Mouse (Mus musculus): Measurements from ENCODE around the gene Rapsn. TPM values are rescaled to one million over a fixed set of nuclear protein-coding genes. Genes with fewer than 3 reads are reported as not detected.

Gene Rapsn
- total RNA-seq (2023): 0.86 TPM

DNA sequence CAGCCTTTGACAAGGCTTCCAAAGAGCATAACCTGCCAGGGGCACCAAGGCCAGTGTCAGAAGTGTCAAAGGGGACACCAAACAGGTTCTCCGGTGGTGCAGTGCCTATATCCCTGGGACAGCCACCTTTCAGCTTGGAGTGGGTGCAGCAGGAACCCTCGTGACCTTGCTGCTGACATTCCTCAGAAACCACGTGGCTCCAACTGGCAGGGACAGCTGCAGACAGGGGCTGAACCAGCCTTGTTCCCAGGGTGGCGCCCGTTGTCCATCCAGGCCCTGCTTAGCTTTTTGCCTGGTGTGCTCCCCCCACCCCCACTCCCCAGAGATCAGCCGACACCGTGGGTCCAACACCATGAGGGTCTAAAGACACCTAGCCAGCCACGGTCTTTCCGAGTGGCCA, at the start of gene Rapsn:
Rapsn (plus strand) TSS at position 236 of the 400 bp plus-strand sequence.

DNA sequence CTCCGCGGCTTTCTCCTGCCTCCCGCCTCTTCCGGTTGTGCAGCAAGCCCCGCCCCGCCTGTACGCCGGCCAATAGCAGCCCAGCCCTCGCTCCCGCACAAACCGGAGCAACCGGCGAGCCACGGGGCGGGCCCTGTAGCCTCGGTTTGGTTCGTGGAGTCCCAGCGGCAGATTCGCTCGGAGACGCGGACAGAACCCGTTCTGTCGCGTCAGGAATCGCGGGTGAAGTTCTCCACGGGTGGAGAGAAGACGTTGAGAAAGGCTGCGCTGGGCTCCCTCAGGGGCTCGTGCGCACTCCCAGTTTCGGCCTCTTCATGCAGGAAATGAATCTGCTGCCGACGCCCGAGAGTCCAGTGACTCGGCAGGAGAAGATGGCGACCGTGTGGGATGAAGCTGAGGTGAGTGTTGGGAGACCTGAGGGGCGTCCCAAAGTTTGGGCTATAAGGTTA, 18.5 kb downstream of the Rapsn start, which contains the start of gene Psmc3:
Psmc3 (plus strand) TSS at position 76 of the 449 bp plus-strand sequence.

DNA sequence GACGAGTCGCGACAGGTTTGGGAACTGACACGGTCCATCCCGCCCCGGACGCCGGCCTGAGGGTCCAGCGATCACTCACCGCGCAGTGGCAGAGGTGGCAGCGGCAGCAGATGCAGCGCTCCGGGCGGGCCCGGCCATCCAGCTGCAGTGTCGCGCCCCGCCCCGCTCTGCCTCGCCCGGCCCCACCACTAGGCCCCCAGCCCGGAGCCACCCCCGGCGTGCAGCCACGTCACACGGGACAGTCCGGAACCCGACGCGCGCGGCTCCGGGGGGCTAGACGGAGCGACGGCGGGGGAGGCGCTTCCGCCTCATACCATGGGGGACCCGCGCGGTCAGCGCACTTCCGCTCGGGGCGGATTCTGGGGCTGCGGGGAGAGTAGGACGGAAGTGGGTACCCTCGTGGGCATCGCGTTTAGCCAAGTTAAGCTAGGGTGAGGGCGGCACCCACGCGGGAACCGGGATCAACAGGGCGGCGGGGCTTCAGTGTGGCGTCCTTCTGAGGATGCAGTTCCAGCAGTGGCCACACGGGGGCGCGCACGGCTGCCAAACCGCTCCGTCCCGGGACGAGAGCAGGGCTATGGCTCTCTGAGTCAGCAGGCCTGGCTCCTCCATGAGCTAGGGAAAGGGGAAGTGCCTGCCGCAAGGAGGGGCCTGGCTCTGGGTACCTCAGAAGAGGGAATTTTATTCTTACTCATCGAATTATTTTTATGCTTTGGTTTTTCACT, 34.8 kb downstream of the Rapsn start, which contains the start of gene Slc39a13:
Slc39a13 (minus strand) TSS at position 342 of the 725 bp plus-strand sequence.

DNA sequence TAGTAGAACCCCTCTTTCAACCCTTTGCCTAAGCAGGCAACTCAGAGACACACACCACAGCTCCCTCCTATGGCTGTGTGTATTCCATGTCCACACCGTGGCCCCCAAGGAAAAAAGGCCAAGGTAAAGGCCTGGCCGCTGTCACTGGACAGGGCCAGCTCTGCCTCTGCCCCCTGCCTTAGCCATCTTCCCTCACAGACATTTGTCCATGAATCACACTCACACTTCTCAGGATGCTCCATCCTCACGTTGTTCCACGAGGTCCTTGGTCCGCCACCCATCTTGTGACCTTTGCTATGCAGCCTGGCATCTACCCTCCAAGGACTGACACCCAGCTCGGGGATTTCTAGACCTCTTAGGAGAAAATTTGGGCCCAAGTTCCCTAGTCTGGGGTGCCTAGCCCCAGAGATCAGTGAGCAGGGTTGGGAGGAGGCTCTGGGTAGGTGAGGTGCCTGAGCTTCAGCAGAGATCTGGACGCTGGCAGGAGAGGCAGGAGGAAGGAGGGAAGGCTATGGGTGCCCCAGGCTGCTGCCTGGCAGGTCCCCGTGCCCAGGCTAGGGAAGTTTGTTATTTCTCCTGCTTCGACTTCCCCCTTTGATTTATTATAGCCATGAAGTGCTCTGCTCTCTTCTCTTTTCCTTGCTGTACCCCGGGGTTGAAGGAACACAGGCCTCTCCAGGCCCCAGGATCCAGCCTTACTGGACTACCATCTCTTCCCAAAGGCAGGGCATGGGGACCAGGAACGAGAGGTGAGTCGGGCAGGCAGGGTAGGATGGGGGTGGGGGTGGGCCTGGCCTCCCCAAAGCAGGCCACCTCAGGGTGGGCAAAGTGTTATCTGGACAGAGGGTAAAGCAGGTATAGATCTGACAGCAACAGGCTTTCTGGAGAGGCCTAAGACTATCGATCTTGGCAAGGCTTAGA, 46.6 kb downstream of the Rapsn start, which contains the start of gene Spi1:
Spi1 (plus strand) TSS at position 616 of the 921 bp plus-strand sequence.

Other genes starting within 250 kb of the Rapsn start
- gene Mtch2, start 188.5 kb upstream of the Rapsn start, total RNA-seq (2023): 76.2 TPM
- not detected for gene C1qtnf4, start 149.8 kb upstream of the Rapsn start, total RNA-seq (2023)
- 28.3 TPM for gene Kbtbd4, start 130.9 kb upstream of the Rapsn start, total RNA-seq (2023)
- 132 TPM for gene Ndufs3, start 130.8 kb upstream of the Rapsn start, total RNA-seq (2023)
- 89.8 TPM for gene Celf1, start 95.2 kb upstream of the Rapsn start, total RNA-seq (2023)
- 113 TPM for gene Psmc3, start 18.4 kb downstream of the Rapsn start, total RNA-seq (2023)
- gene Slc39a13, start 34.8 kb downstream of the Rapsn start, total RNA-seq (2023): 17.9 TPM
- 8.5 TPM for gene Spi1, start 46.8 kb downstream of the Rapsn start, total RNA-seq (2023)
- gene Mybpc3, start 82.5 kb downstream of the Rapsn start, total RNA-seq (2023): not detected
- gene Madd, start 148.2 kb downstream of the Rapsn start, total RNA-seq (2023): 263 TPM
- gene Nr1h3, start 167.2 kb downstream of the Rapsn start, total RNA-seq (2023): 2.5 TPM
- 6.4 TPM for gene Acp2, start 167.3 kb downstream of the Rapsn start, total RNA-seq (2023)
- 67.6 TPM for gene Ddb2, start 201.4 kb downstream of the Rapsn start, total RNA-seq (2023)
- gene Pacsin3, start 220.3 kb downstream of the Rapsn start, total RNA-seq (2023): 1.2 TPM
- gene Arfgap2, start 229.4 kb downstream of the Rapsn start, total RNA-seq (2023): 115 TPM